Mouse (Mus musculus): ENCODE data around the gene Atg4b. TPM values are rescaled to one million over a fixed set of nuclear protein-coding genes. Genes with fewer than 3 reads are reported as not detected.

Gene Atg4b
- total RNA-seq (2014; fragmentation: Nextera tagmentation) = 78.9 and 82.2 TPM in 2 replicates
- 82.0 and 91.0 TPM in 2 replicates for total RNA-seq (2017)
- polyA plus RNA-seq (2012) = 4.4 and 6.9 TPM in 2 replicates

DNA sequence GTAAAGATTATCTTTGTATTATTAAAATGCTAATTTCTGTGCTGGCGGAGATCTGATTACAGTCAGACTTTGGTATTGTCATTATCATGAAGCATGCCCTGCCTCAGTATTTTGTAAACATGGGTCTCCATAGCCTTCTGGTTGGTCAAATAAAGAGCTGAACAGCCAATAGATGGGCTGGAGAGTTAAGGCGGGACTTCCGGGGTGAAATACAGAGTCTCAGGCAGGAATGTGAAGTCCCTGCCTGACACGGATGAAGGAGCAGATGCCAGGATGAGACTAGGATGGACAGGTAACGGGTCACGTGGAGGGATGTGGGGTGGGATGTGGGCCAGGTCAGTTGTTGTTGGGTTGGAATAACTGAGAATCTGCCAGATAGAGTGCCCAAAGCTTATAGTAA lies at the start of gene Atg4b:
Gene Atg4b (plus strand): TSS at position 211 of the 400 bp plus-strand sequence.
- ATAC-seq (ENCODE audit: extremely low read depth, insufficient number of reproducible peaks, low FRiP score, poor library complexity, severe bottlenecking) (no peak), DNase-seq (ENCODE audit: low spot score) (no peak)
- H3K27me3 ChIP-seq (ENCODE audit: insufficient read depth, low read length) = no peaks in the 10 kb centered on the region
- H3K4me1 ChIP-seq (ENCODE audit: insufficient read depth, low read depth, low read length) = peaks cover 34% of the 10 kb centered on the region
- H3K4me3 ChIP-seq (ENCODE audit: low read depth, low read length) = no peak within 1 kb of the TSS
- H3K9me3 ChIP-seq (replicated peaks) = no peaks in the 10 kb centered on the region
- H3K36me3 ChIP-seq (replicated peaks) = peaks cover 43% of the 10 kb centered on the region
- TF ChIP-seq GATA2 (IDR thresholded peaks at IDR 0.05; ENCODE audit: borderline replicate concordance, low read depth, low read length) (no peak), TAL1 (conservative IDR thresholded peaks at IDR 0.05; ENCODE audit: low read depth, low read length) (no peak), GATA1 (IDR thresholded peaks at IDR 0.05; ENCODE audit: borderline replicate concordance, low read length) (no peak), CTCF (IDR thresholded peaks at IDR 0.05; ENCODE audit: low read depth, low read length) (no peak), POLR2AphosphoS5 (IDR thresholded peaks at IDR 0.05; ENCODE audit: insufficient replicate concordance, low read depth, low read length) (no peak)

GRCm38 (mm10) chr1:93702106-93702505 lies 49.2 kb upstream of the Atg4b start:
- ATAC-seq (ENCODE audit: extremely low read depth, insufficient number of reproducible peaks, low FRiP score, poor library complexity, severe bottlenecking) = no peak
- TF ChIP-seq GATA1 (IDR thresholded peaks at IDR 0.05; ENCODE audit: borderline replicate concordance, low read length) (no peak), GATA2 (IDR thresholded peaks at IDR 0.05; ENCODE audit: borderline replicate concordance, low read depth, low read length) (no peak), TAL1 (conservative IDR thresholded peaks at IDR 0.05; ENCODE audit: low read depth, low read length) (no peak), CTCF (IDR thresholded peaks at IDR 0.05; ENCODE audit: low read depth, low read length) (no peak), POLR2AphosphoS5 (IDR thresholded peaks at IDR 0.05; ENCODE audit: insufficient replicate concordance, low read depth, low read length) (no peak)
- H3K36me3 ChIP-seq (replicated peaks) = peaks cover 43% of the 10 kb centered on the region
- H3K4me1 ChIP-seq (ENCODE audit: insufficient read depth, low read depth, low read length) = no peaks in the 10 kb centered on the region; the same call in 1 of the 2 replicates
- H3K4me3 ChIP-seq (ENCODE audit: low read depth, low read length) = no peak overlapping the region
- no peaks in the 10 kb centered on the region for H3K9me3 ChIP-seq (replicated peaks)
- DNase-seq (ENCODE audit: low spot score) = no peak
- 0 out of 2 replicates have a peak, but pooled peaks cover under 1% of the 10 kb centered on the region for H3K27me3 ChIP-seq (ENCODE audit: insufficient read depth, low read length)

GRCm38 (mm10) chr1:93703472-93704048 lies 47.7 kb upstream of the Atg4b start:
- ATAC-seq (ENCODE audit: extremely low read depth, insufficient number of reproducible peaks, low FRiP score, poor library complexity, severe bottlenecking) = no peak
- H3K4me1 ChIP-seq (ENCODE audit: insufficient read depth, low read depth, low read length) = no peaks in the 10 kb centered on the region; the same call in 1 of the 2 replicates
- H3K36me3 ChIP-seq (replicated peaks) = peaks cover 45% of the 10 kb centered on the region
- H3K4me3 ChIP-seq (ENCODE audit: low read depth, low read length) = no peak overlapping the region
- no peak for TF ChIP-seq GATA2 (IDR thresholded peaks at IDR 0.05; ENCODE audit: borderline replicate concordance, low read depth, low read length)
- TF ChIP-seq TAL1 (conservative IDR thresholded peaks at IDR 0.05; ENCODE audit: low read depth, low read length) = no peak
- TF ChIP-seq GATA1 (IDR thresholded peaks at IDR 0.05; ENCODE audit: borderline replicate concordance, low read length) = no peak
- TF ChIP-seq POLR2AphosphoS5 (IDR thresholded peaks at IDR 0.05; ENCODE audit: insufficient replicate concordance, low read depth, low read length) = no peak
- no peak for TF ChIP-seq CTCF (IDR thresholded peaks at IDR 0.05; ENCODE audit: low read depth, low read length)
- no peaks in the 10 kb centered on the region for H3K9me3 ChIP-seq (replicated peaks)
- DNase-seq (ENCODE audit: low spot score) = no peak
- no peaks in the 10 kb centered on the region for H3K27me3 ChIP-seq (ENCODE audit: insufficient read depth, low read length)

DNA sequence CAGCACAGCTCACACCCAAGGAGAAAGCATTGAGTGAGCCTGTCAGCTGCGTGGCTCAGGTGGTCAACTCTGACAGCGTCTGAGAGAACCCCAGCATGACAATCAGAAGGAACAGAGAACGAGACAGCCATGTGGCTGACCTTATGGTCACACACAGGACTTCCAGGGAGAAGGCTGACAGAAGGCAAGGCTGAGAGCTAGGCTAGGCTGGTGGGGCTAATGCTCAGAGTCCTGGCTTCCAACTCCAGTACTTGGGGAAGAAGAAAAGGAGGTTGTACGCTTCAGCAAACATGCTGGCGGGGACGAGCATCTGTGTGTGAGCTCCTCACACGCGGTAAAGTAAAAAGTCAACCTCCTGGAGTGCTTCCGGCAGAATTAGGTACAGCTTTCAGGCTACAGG lies 47.0 kb upstream of the Atg4b start:
- Histone ChIP-seq H3K9me3 (replicated peaks) (no peaks in the 10 kb centered on the region), H3K27me3 (ENCODE audit: insufficient read depth, low read length) (no peaks in the 10 kb centered on the region)

DNA sequence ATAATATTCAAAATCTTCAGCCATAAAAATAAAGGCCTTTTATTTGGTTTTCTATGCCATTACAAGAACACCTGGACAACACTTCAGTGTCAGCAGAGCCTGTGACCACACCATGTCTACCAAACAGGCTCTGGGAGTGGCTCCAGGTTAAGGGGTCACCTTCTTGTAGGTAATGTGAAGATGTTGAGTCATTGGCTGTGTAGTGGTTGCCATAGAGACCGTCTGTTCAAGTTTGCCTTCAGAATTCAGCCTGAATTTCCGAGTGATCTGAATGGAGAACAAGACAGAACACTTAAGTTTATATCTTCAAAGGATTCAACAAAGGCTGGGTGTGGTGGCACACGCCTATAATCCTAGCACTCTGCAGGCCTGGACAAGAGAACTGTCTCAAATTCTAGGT lies 45.9 kb upstream of the Atg4b start:
- DNase-seq (ENCODE audit: low spot score) (no peak), ATAC-seq (ENCODE audit: extremely low read depth, insufficient number of reproducible peaks, low FRiP score, poor library complexity, severe bottlenecking) (no peak)
- Histone ChIP-seq H3K36me3 (replicated peaks) (peaks cover 49% of the 10 kb centered on the region), H3K9me3 (replicated peaks) (no peaks in the 10 kb centered on the region), H3K27me3 (ENCODE audit: insufficient read depth, low read length) (no peaks in the 10 kb centered on the region), H3K4me3 (ENCODE audit: low read depth, low read length) (no peak overlapping the region), H3K4me1 (ENCODE audit: insufficient read depth, low read depth, low read length) (no peaks in the 10 kb centered on the region; the same call in 1 of the 2 replicates)
- TF ChIP-seq CTCF (IDR thresholded peaks at IDR 0.05; ENCODE audit: low read depth, low read length) (no peak), POLR2AphosphoS5 (IDR thresholded peaks at IDR 0.05; ENCODE audit: insufficient replicate concordance, low read depth, low read length) (no peak), GATA1 (IDR thresholded peaks at IDR 0.05; ENCODE audit: borderline replicate concordance, low read length) (no peak), GATA2 (IDR thresholded peaks at IDR 0.05; ENCODE audit: borderline replicate concordance, low read depth, low read length) (no peak), TAL1 (conservative IDR thresholded peaks at IDR 0.05; ENCODE audit: low read depth, low read length) (no peak)

More for the DNA sequence above, 47.0 kb upstream of the Atg4b start:
- ATAC-seq (ENCODE audit: extremely low read depth, insufficient number of reproducible peaks, low FRiP score, poor library complexity, severe bottlenecking) (no peak), DNase-seq (ENCODE audit: low spot score) (no peak)
- no peaks in the 10 kb centered on the region; the same call in 1 of the 2 replicates for H3K4me1 ChIP-seq (ENCODE audit: insufficient read depth, low read depth, low read length)
- H3K4me3 ChIP-seq (ENCODE audit: low read depth, low read length) = no peak overlapping the region
- TF ChIP-seq GATA1 (IDR thresholded peaks at IDR 0.05; ENCODE audit: borderline replicate concordance, low read length) (no peak), GATA2 (IDR thresholded peaks at IDR 0.05; ENCODE audit: borderline replicate concordance, low read depth, low read length) (no peak)
- peaks cover 47% of the 10 kb centered on the region for H3K36me3 ChIP-seq (replicated peaks)

GRCm38 (mm10) chr1:93716166-93716565 lies 35.1 kb upstream of the Atg4b start:
- no peaks in the 10 kb centered on the region for H3K27me3 ChIP-seq (ENCODE audit: insufficient read depth, low read length)
- no peaks in the 10 kb centered on the region for H3K4me1 ChIP-seq (ENCODE audit: insufficient read depth, low read depth, low read length)
- ATAC-seq (ENCODE audit: extremely low read depth, insufficient number of reproducible peaks, low FRiP score, poor library complexity, severe bottlenecking) (no peak), DNase-seq (ENCODE audit: low spot score) (no peak)
- no peaks in the 10 kb centered on the region for H3K9me3 ChIP-seq (replicated peaks)
- H3K4me3 ChIP-seq (ENCODE audit: low read depth, low read length) = no peak overlapping the region
- TF ChIP-seq TAL1 (conservative IDR thresholded peaks at IDR 0.05; ENCODE audit: low read depth, low read length) (no peak), GATA2 (IDR thresholded peaks at IDR 0.05; ENCODE audit: borderline replicate concordance, low read depth, low read length) (no peak), GATA1 (IDR thresholded peaks at IDR 0.05; ENCODE audit: borderline replicate concordance, low read length) (no peak), POLR2AphosphoS5 (IDR thresholded peaks at IDR 0.05; ENCODE audit: insufficient replicate concordance, low read depth, low read length) (no peak), CTCF (IDR thresholded peaks at IDR 0.05; ENCODE audit: low read depth, low read length) (no peak)
- H3K36me3 ChIP-seq (replicated peaks) = peaks cover 85% of the 10 kb centered on the region

All from G1E (cell line).